Comparison of ENCODE assay signal across 8 mouse cellular contexts in genomic region chr2:34770951-34771350, GRCm38 (mm10). TPM values are rescaled to one million over a fixed set of nuclear protein-coding genes. Genes with fewer than 3 reads are reported as not detected.
DNase-seq lines count a peak whose midpoint lies in the region; ATAC-seq and TF ChIP-seq lines count a peak whose summit lies in the region.

No protein-coding gene starts in this region.

- peak overlapping the region; percentile 75 for H3K4me2 ChIP-seq in lung, embryonic 14.5 days
- H3K4me2 ChIP-seq in embryonic facial prominence, embryonic 15.5 days (replicated peaks) = peak overlapping the region; percentile 56
- H3K4me2 ChIP-seq in neural tube, embryonic 15.5 days = peak overlapping the region; percentile 61

- H3K27ac ChIP-seq in lung, embryonic 14.5 days (ENCODE audit: low read depth) = peak overlapping the region; percentile 87
- H3K27ac ChIP-seq in embryonic facial prominence, embryonic 15.5 days (replicated peaks) = peak overlapping the region; percentile 89
- peak overlapping the region; percentile 95 for H3K27ac ChIP-seq in limb, embryonic 10.5 days
- H3K27ac ChIP-seq in neural tube, embryonic 15.5 days (replicated peaks) = peak overlapping the region; percentile 92

- H3K27me3 ChIP-seq in lung, embryonic 14.5 days (ENCODE audit: insufficient read depth, low read length) = no peaks in the 10 kb centered on the region
- H3K27me3 ChIP-seq in embryonic facial prominence, embryonic 15.5 days = no peaks in the 10 kb centered on the region
- H3K27me3 ChIP-seq in limb, embryonic 10.5 days (ENCODE audit: low read depth, poor library complexity, severe bottlenecking) = no peaks in the 10 kb centered on the region
- no peaks in the 10 kb centered on the region for H3K27me3 ChIP-seq in neural tube, embryonic 15.5 days (replicated peaks)

- peak overlapping the region; percentile 94 for H3K4me3 ChIP-seq in lung, embryonic 14.5 days (ENCODE audit: low read depth, low read length)
- peak overlapping the region; percentile 66 for H3K4me3 ChIP-seq in embryonic facial prominence, embryonic 15.5 days (replicated peaks)
- H3K4me3 ChIP-seq in limb, embryonic 10.5 days = peak overlapping the region; percentile 96
- peak overlapping the region; percentile 81 for H3K4me3 ChIP-seq in neural tube, embryonic 15.5 days (replicated peaks)

- peaks cover 35% of the 10 kb centered on the region for H3K36me3 ChIP-seq in lung, embryonic 14.5 days (ENCODE audit: insufficient read depth)
- H3K36me3 ChIP-seq in embryonic facial prominence, embryonic 15.5 days = peaks cover 24% of the 10 kb centered on the region
- peaks cover 45% of the 10 kb centered on the region for H3K36me3 ChIP-seq in limb, embryonic 10.5 days
- peaks cover 24% of the 10 kb centered on the region for H3K36me3 ChIP-seq in neural tube, embryonic 15.5 days

- H3K4me1 ChIP-seq in lung, embryonic 14.5 days (ENCODE audit: insufficient read depth) = peaks cover 27% of the 10 kb centered on the region
- H3K4me1 ChIP-seq in embryonic facial prominence, embryonic 15.5 days = peaks cover 35% of the 10 kb centered on the region
- peaks cover 35% of the 10 kb centered on the region for H3K4me1 ChIP-seq in limb, embryonic 10.5 days
- H3K4me1 ChIP-seq in neural tube, embryonic 15.5 days = peaks cover 42% of the 10 kb centered on the region

- WGBS in lung, embryonic 14.5 days = 1% methylated on average over 6 of the region's 6 CpGs
- 2% methylated on average over 6 of the region's 6 CpGs for WGBS in embryonic facial prominence, embryonic 15.5 days
- 8% methylated on average over 6 of the region's 6 CpGs for WGBS in limb, embryonic 10.5 days
- WGBS in neural tube, embryonic 15.5 days = 2% methylated on average over 6 of the region's 6 CpGs

- TF ChIP-seq CTCF in lung, embryonic 14.5 days (IDR thresholded peaks at IDR 0.05; ENCODE audit: low read depth) = no peak

- intact Hi-C loops in left cerebral cortex, postnatal 10 days (cut with DNase I) = no loop called here

- H3K9ac ChIP-seq in lung, embryonic 14.5 days = peak overlapping the region; percentile 88
- peak overlapping the region; percentile 87 for H3K9ac ChIP-seq in embryonic facial prominence, embryonic 15.5 days
- peak overlapping the region; percentile 83 for H3K9ac ChIP-seq in neural tube, embryonic 15.5 days (replicated peaks)

- ATAC-seq in lung, embryonic 14.5 days (ENCODE audit: insufficient read depth) = no peak
- no peak for ATAC-seq in embryonic facial prominence, embryonic 15.5 days (ENCODE audit: insufficient number of reproducible peaks, low FRiP score, low TSS enrichment, low read depth)
- no peak for ATAC-seq in neural tube, embryonic 15.5 days (ENCODE audit: low FRiP score)

- H3K9me3 ChIP-seq in lung, embryonic 14.5 days (ENCODE audit: low read depth, low read length) = no peaks in the 10 kb centered on the region
- H3K9me3 ChIP-seq in embryonic facial prominence, embryonic 15.5 days (replicated peaks) = no peaks in the 10 kb centered on the region
- H3K9me3 ChIP-seq in limb, embryonic 10.5 days (replicated peaks) = no peaks in the 10 kb centered on the region
- H3K9me3 ChIP-seq in neural tube, embryonic 15.5 days (replicated peaks) = no peaks in the 10 kb centered on the region

- DNase-seq in lung, embryonic 14.5 days = no peak
- DNase-seq in lung, postnatal 25 days (ENCODE audit: low spot score) = no peak
- DNase-seq in limb, embryonic 10.5 days (ENCODE audit: low spot score) = no peak
- no peak for DNase-seq in left cerebral cortex, postnatal 10 days (ENCODE audit: extremely low spot score in 1 of 2, low spot score in 2 of 2)
- DNase-seq in thymus, postnatal 36 days = no peak
- DNase-seq in gastrocnemius, adult 18-20 months (ENCODE audit: low spot score) = no peak

RNA-seq across cellular contexts. Expression of gene Hspa5, which starts 0.8 kb away (rescaled TPM):
- 981 and 1,088 TPM in 2 replicates for polyA plus RNA-seq in lung, embryonic 14.5 days (2014; fragmentation: Nextera tagmentation; extraction: Ambion mirVana)
- polyA plus RNA-seq in embryonic facial prominence, embryonic 15.5 days (2015; fragmentation: Nextera tagmentation; extraction: Ambion mirVana) = 771 and 838 TPM in 2 replicates
- 841 and 852 TPM in 2 replicates for polyA plus RNA-seq in limb, embryonic 10.5 days (2016; fragmentation: Nextera tagmentation; extraction: Ambion mirVana)
- 475 and 549 TPM in 2 replicates for polyA plus RNA-seq in neural tube, embryonic 15.5 days (2015; fragmentation: Nextera tagmentation; extraction: Ambion mirVana)
- total RNA-seq in left cerebral cortex, postnatal 10 days (2021) = 100 to 1,000 TPM; 216 to 224 TPM
- total RNA-seq in gastrocnemius, adult 18-20 months (2021) = 100 to 1,000 TPM; 138 to 213 TPM

RNA-seq across cellular contexts. Expression of gene Gapvd1, which starts 15.9 kb away (rescaled TPM):
- 84.4 and 91.7 TPM in 2 replicates for polyA plus RNA-seq in lung, embryonic 14.5 days (2014; fragmentation: Nextera tagmentation; extraction: Ambion mirVana)
- 79.7 and 80.3 TPM in 2 replicates for polyA plus RNA-seq in embryonic facial prominence, embryonic 15.5 days (2015; fragmentation: Nextera tagmentation; extraction: Ambion mirVana)
- polyA plus RNA-seq in limb, embryonic 10.5 days (2016; fragmentation: Nextera tagmentation; extraction: Ambion mirVana) = 84.5 and 92.0 TPM in 2 replicates
- 102 and 105 TPM in 2 replicates for polyA plus RNA-seq in neural tube, embryonic 15.5 days (2015; fragmentation: Nextera tagmentation; extraction: Ambion mirVana)
- total RNA-seq in left cerebral cortex, postnatal 10 days (2021) = 100 to 1,000 TPM; 109 to 115 TPM
- total RNA-seq in gastrocnemius, adult 18-20 months (2021) = 10 to 100 TPM; 32.3 to 32.8 TPM

RNA-seq across cellular contexts. Expression of gene Rabepk, which starts 28.8 kb away (rescaled TPM):
- polyA plus RNA-seq in lung, embryonic 14.5 days (2014; fragmentation: Nextera tagmentation; extraction: Ambion mirVana) = 39.6 and 45.0 TPM in 2 replicates
- polyA plus RNA-seq in embryonic facial prominence, embryonic 15.5 days (2015; fragmentation: Nextera tagmentation; extraction: Ambion mirVana) = 38.9 and 41.0 TPM in 2 replicates
- polyA plus RNA-seq in limb, embryonic 10.5 days (2016; fragmentation: Nextera tagmentation; extraction: Ambion mirVana) = 42.8 and 43.6 TPM in 2 replicates
- polyA plus RNA-seq in neural tube, embryonic 15.5 days (2015; fragmentation: Nextera tagmentation; extraction: Ambion mirVana) = 23.2 and 31.7 TPM in 2 replicates
- total RNA-seq in left cerebral cortex, postnatal 10 days (2021) = 10 to 100 TPM; 22.3 to 32.6 TPM
- total RNA-seq in gastrocnemius, adult 18-20 months (2021) = 10 to 100 TPM; 10.2 to 11.5 TPM

RNA-seq across cellular contexts. Expression of gene Fbxw2, which starts 55.2 kb away (rescaled TPM):
- polyA plus RNA-seq in lung, embryonic 14.5 days (2014; fragmentation: Nextera tagmentation; extraction: Ambion mirVana) = 73.8 and 77.5 TPM in 2 replicates
- polyA plus RNA-seq in embryonic facial prominence, embryonic 15.5 days (2015; fragmentation: Nextera tagmentation; extraction: Ambion mirVana) = 90.4 and 95.6 TPM in 2 replicates
- 69.7 and 81.2 TPM in 2 replicates for polyA plus RNA-seq in limb, embryonic 10.5 days (2016; fragmentation: Nextera tagmentation; extraction: Ambion mirVana)
- polyA plus RNA-seq in neural tube, embryonic 15.5 days (2015; fragmentation: Nextera tagmentation; extraction: Ambion mirVana) = 101 and 102 TPM in 2 replicates
- 100 to 1,000 TPM in 1 of 2 experiments, 10 to 100 TPM in 1; 97.1 to 103 TPM for total RNA-seq in left cerebral cortex, postnatal 10 days (2021)
- 10 to 100 TPM; 48.0 to 50.7 TPM for total RNA-seq in gastrocnemius, adult 18-20 months (2021)
